Mouse (Mus musculus) heart, postnatal 0 days (tissue): ENCODE measurements around the gene Olfr935. TPM values are rescaled to one million over a fixed set of nuclear protein-coding genes. Genes with fewer than 3 reads are reported as not detected.
A peak's percentile ranks its signal among the peaks of the same experiment; 100 is the strongest.

ENCODE experiments used
- ATAC-seq: fragments of 200-750 bp; cut with Nextera tagmentation; 2 replicates; pipeline ENCODE4 v1.8.0; 2017; ENCODE audit warnings: low read depth, moderate number of reproducible peaks, moderate library complexity; ENCODE audit not compliant: insufficient read depth
- DNase-seq: peaks from one replicate; pipeline ENCODE4 v3.0.0-alpha.2; 2016; ENCODE audit warnings: low spot score
- H3K27ac ChIP-seq: fragments of 300-500 bp; sonication (generic); 2 replicates; pipeline ENCODE4 v1.5.1; 2014; ENCODE audit warnings: low read depth, mild to moderate bottlenecking
- H3K27me3 ChIP-seq: fragments of 300-500 bp; sonication (generic); 2 replicates; pipeline ENCODE4 v1.6.1; 2014; ENCODE audit warnings: low read length, mixed read lengths; ENCODE audit not compliant: control insufficient read depth, insufficient read depth
- H3K36me3 ChIP-seq: fragments of 300-500 bp; sonication (generic); replicated peaks from 2 replicates; pipeline ENCODE4 v1.6.1; 2014; ENCODE audit warnings: low read length, mixed read lengths; ENCODE audit not compliant: control insufficient read depth, insufficient read depth
- H3K4me1 ChIP-seq: fragments of 300-500 bp; sonication (generic); 2 replicates; pipeline ENCODE4 v1.6.1; 2014; ENCODE audit warnings: antibody characterized with exemption; ENCODE audit not compliant: control insufficient read depth, insufficient read depth
- H3K4me2 ChIP-seq: fragments of 300-500 bp; sonication (generic); 2 replicates; pipeline ENCODE4 v1.6.1; 2014; ENCODE audit warnings: low read depth, mild to moderate bottlenecking, low read length, moderate library complexity
- H3K4me3 ChIP-seq: fragments of 300-500 bp; sonication (generic); 2 replicates; pipeline ENCODE4 v1.5.1; 2014; ENCODE audit warnings: low read depth, low read length
- H3K9ac ChIP-seq: fragments of 300-500 bp; sonication (generic); replicated peaks from 2 replicates; pipeline ENCODE4 v1.6.1; 2014; ENCODE audit warnings: low read depth, low read length, mixed read lengths
- H3K9me3 ChIP-seq: fragments of 300-500 bp; sonication (generic); replicated peaks from 2 replicates; pipeline ENCODE4 v1.6.1; 2016; ENCODE audit warnings: low read length; ENCODE audit not compliant: control insufficient read depth
- CTCF ChIP-seq: IDR thresholded peaks from 2 replicates; pipeline ENCODE4 v1.5.1; 2016; ENCODE audit warnings: antibody characterized with exemption, control low read depth, low read depth
- EP300 ChIP-seq: IDR thresholded peaks from 2 replicates; pipeline ENCODE4 v1.6.1; 2016; ENCODE audit warnings: antibody characterized with exemption, low read depth
- WGBS: fragments of 180-500 bp; shearing (Covaris S2); extraction: QIAGEN DNeasy Blood & Tissue Kit; methylation state at CpG from one replicate; pipeline ENCODE4 v1.1.7; 2014; 5-methylcytosine and 5-hydroxymethylcytosine counted together
- microRNA-seq: library from miRNA; unstranded; fragments of <30 nt; microRNA quantifications from one replicate; pipeline ENCODE4, GENCODE M21; 2016
- polyA plus RNA-seq: library from polyadenylated mRNA; unstranded; fragments of >200 nt; fragmentation: Nextera tagmentation; extraction: Ambion mirVana; gene quantifications from 2 replicates; pipeline ENCODE4 v1.2.1, GENCODE M21; 2015
- total RNA-seq: library from RNA; depleted of rRNA; stranded (reverse); fragments of >200 nt; gene quantifications from 2 replicates; pipeline ENCODE4 v1.2.3, GENCODE M21; 2014; ENCODE audit warnings: low replicate concordance; rRNA removed

The Olfr935 gene
- total RNA-seq = not detected in 2 replicates
- polyA plus RNA-seq = not detected in 2 replicates

- Histone ChIP-seq H3K9ac (no peak within 1 kb of the TSS), H3K4me3 (no peak within 1 kb of the TSS), H3K4me2 (no peak within 1 kb of the TSS), H3K4me1 (no peaks in the 10 kb centered on the region), H3K27ac (no peak within 1 kb of the TSS), H3K9me3 (no peaks in the 10 kb centered on the region), H3K36me3 (no peaks in the 10 kb centered on the region), H3K27me3 (no peaks in the 10 kb centered on the region)
- DNase-seq = no peak
- WGBS = 63% methylated on average over 2 of the region's 2 CpGs
- no peak for ATAC-seq
- TF ChIP-seq EP300 (no peak), CTCF (no peak)
These were observed at the start of gene Olfr935 for GRCm38 (mm10) chr9:38999583-38999982. Gene Olfr935 (minus strand): TSS chr9:38999683.

- no peaks in the 10 kb centered on the region for H3K4me1 ChIP-seq
- no peak within 1 kb of the TSS for H3K27ac ChIP-seq
- no peak within 1 kb of the TSS for H3K9ac ChIP-seq
- H3K36me3 ChIP-seq = no peaks in the 10 kb centered on the region
- H3K4me2 ChIP-seq = no peak within 1 kb of the TSS
- TF ChIP-seq EP300 = no peak
- TF ChIP-seq CTCF = no peak
- WGBS = 64% methylated on average over 1 of the region's 1 CpGs
- H3K4me3 ChIP-seq = no peak within 1 kb of the TSS
- H3K9me3 ChIP-seq = no peaks in the 10 kb centered on the region
- ATAC-seq (no peak), DNase-seq (no peak)
- H3K27me3 ChIP-seq = no peaks in the 10 kb centered on the region
These were observed 23.8 kb upstream of the Olfr935 start, which contains the start of gene Olfr146 for GRCm38 (mm10) chr9:39023277-39023676. Gene Olfr146 (minus strand): TSS chr9:39023377.

- 73% methylated on average over 2 of the region's 2 CpGs for WGBS
- Histone ChIP-seq H3K36me3 (no peaks in the 10 kb centered on the region), H3K27ac (no peak within 1 kb of the TSS), H3K4me1 (no peaks in the 10 kb centered on the region), H3K9me3 (no peaks in the 10 kb centered on the region), H3K4me3 (no peak within 1 kb of the TSS), H3K9ac (no peak within 1 kb of the TSS), H3K4me2 (no peak within 1 kb of the TSS), H3K27me3 (no peaks in the 10 kb centered on the region)
- TF ChIP-seq EP300 (no peak), CTCF (no peak)
- DNase-seq (no peak), ATAC-seq (no peak)
These were observed 11.3 kb downstream of the Olfr935 start, which contains the start of gene Olfr934 for GRCm38 (mm10) chr9:38988215-38988614. Gene Olfr934 (minus strand): TSS chr9:38988315.

GRCm38 (mm10) chr9:38972013-38972412, 27.5 kb downstream of the Olfr935 start, which contains the start of gene Olfr933:
Gene Olfr933 (plus strand): TSS chr9:38972313.
- TF ChIP-seq CTCF (no peak), EP300 (no peak)
- 66% methylated on average over 4 of the region's 4 CpGs for WGBS
- Histone ChIP-seq H3K4me3 (no peak within 1 kb of the TSS), H3K36me3 (no peaks in the 10 kb centered on the region), H3K27me3 (no peaks in the 10 kb centered on the region), H3K9ac (no peak within 1 kb of the TSS), H3K9me3 (no peaks in the 10 kb centered on the region), H3K4me2 (no peak within 1 kb of the TSS), H3K4me1 (no peaks in the 10 kb centered on the region), H3K27ac (no peak within 1 kb of the TSS)
- DNase-seq (no peak), ATAC-seq (no peak)

GRCm38 (mm10) chr9:38954124-38954416, 45.4 kb downstream of the Olfr935 start:
- ATAC-seq = no peak
- no peaks in the 10 kb centered on the region for H3K36me3 ChIP-seq

GRCm38 (mm10) chr9:38953401-38954123, 45.9 kb downstream of the Olfr935 start:
- WGBS = 57% methylated on average over 7 of the region's 7 CpGs
- Histone ChIP-seq H3K36me3 (no peaks in the 10 kb centered on the region), H3K4me3 (no peak overlapping the region), H3K27me3 (no peaks in the 10 kb centered on the region), H3K4me1 (no peaks in the 10 kb centered on the region), H3K4me2 (no peak overlapping the region), H3K9ac (no peak overlapping the region), H3K27ac (no peak overlapping the region), H3K9me3 (no peaks in the 10 kb centered on the region)
- TF ChIP-seq EP300 = no peak
- no peak for TF ChIP-seq CTCF
- no peak for DNase-seq
- no peak for ATAC-seq

More at GRCm38 (mm10) chr9:38954124-38954416, 45.4 kb downstream of the Olfr935 start:
- TF ChIP-seq CTCF (peak; percentile 17; the same call in 1 of the 2 replicates), EP300 (no peak)
- H3K9me3 ChIP-seq = no peaks in the 10 kb centered on the region
- 60% methylated on average over 4 of the region's 4 CpGs for WGBS
- H3K4me2 ChIP-seq = no peak overlapping the region
- DNase-seq = no peak
- H3K27me3 ChIP-seq = no peaks in the 10 kb centered on the region
- H3K9ac ChIP-seq = no peak overlapping the region
- H3K27ac ChIP-seq = no peak overlapping the region
- no peak overlapping the region for H3K4me3 ChIP-seq
- no peaks in the 10 kb centered on the region for H3K4me1 ChIP-seq

Small RNAs within 50 kb of the gene (microRNA-seq; reads per million reads assigned to microRNA genes)
- gene Gm25529 = not detected

Other genes with a start within 250 kb of the Olfr935 start
- gene Olfr920, start 247.4 kb downstream of the Olfr935 start, total RNA-seq = 0.19 and 0.80 TPM in 2 replicates
- 0.03 and 0.04 TPM in 2 replicates for gene Olfr920, start 247.4 kb downstream of the Olfr935 start, polyA plus RNA-seq
- not detected in 2 replicates for gene Olfr921, start 226.6 kb downstream of the Olfr935 start, total RNA-seq
- not detected in 2 replicates for gene Olfr921, start 226.6 kb downstream of the Olfr935 start, polyA plus RNA-seq
- not detected in 2 replicates for gene Olfr922, start 185.1 kb downstream of the Olfr935 start, total RNA-seq
- not detected in 2 replicates for gene Olfr922, start 185.1 kb downstream of the Olfr935 start, polyA plus RNA-seq
- gene Olfr923, start 173.1 kb downstream of the Olfr935 start, total RNA-seq = not detected in 2 replicates
- gene Olfr923, start 173.1 kb downstream of the Olfr935 start, polyA plus RNA-seq = not detected in 2 replicates
- gene Olfr924, start 155.2 kb downstream of the Olfr935 start, total RNA-seq = not detected in 2 replicates
- gene Olfr924, start 155.2 kb downstream of the Olfr935 start, polyA plus RNA-seq = not detected in 2 replicates
- not detected in 2 replicates for gene Olfr26, start 144.6 kb downstream of the Olfr935 start, total RNA-seq
- gene Olfr26, start 144.6 kb downstream of the Olfr935 start, polyA plus RNA-seq = not detected in 2 replicates
- not detected in 2 replicates for gene Olfr926, start 122.6 kb downstream of the Olfr935 start, total RNA-seq
- not detected in 2 replicates for gene Olfr926, start 122.6 kb downstream of the Olfr935 start, polyA plus RNA-seq
- not detected in 2 replicates for gene Olfr930, start 69.9 kb downstream of the Olfr935 start, total RNA-seq
- not detected in 2 replicates for gene Olfr930, start 69.9 kb downstream of the Olfr935 start, polyA plus RNA-seq
- gene Olfr933, start 27.4 kb downstream of the Olfr935 start, total RNA-seq = not detected in 2 replicates
- not detected in 2 replicates for gene Olfr933, start 27.4 kb downstream of the Olfr935 start, polyA plus RNA-seq
- not detected in 2 replicates for gene Olfr934, start 11.4 kb downstream of the Olfr935 start, total RNA-seq
- not detected in 2 replicates for gene Olfr934, start 11.4 kb downstream of the Olfr935 start, polyA plus RNA-seq
- gene Olfr146, start 23.7 kb upstream of the Olfr935 start, total RNA-seq = not detected in 2 replicates
- not detected in 2 replicates for gene Olfr146, start 23.7 kb upstream of the Olfr935 start, polyA plus RNA-seq
- gene Olfr937, start 65.3 kb upstream of the Olfr935 start, total RNA-seq = not detected in 2 replicates
- gene Olfr937, start 65.3 kb upstream of the Olfr935 start, polyA plus RNA-seq = not detected in 2 replicates
- not detected in 2 replicates for gene Olfr938, start 79.2 kb upstream of the Olfr935 start, total RNA-seq
- gene Olfr938, start 79.2 kb upstream of the Olfr935 start, polyA plus RNA-seq = not detected in 2 replicates
- gene Olfr27, start 128.4 kb upstream of the Olfr935 start, total RNA-seq = not detected in 2 replicates
- not detected in 2 replicates for gene Olfr27, start 128.4 kb upstream of the Olfr935 start, polyA plus RNA-seq
- not detected in 2 replicates for gene Olfr943, start 166.6 kb upstream of the Olfr935 start, total RNA-seq
- gene Olfr943, start 166.6 kb upstream of the Olfr935 start, polyA plus RNA-seq = not detected in 2 replicates
- gene Olfr944, start 202.2 kb upstream of the Olfr935 start, total RNA-seq = not detected in 2 replicates
- gene Olfr944, start 202.2 kb upstream of the Olfr935 start, polyA plus RNA-seq = not detected in 2 replicates